Mouse (Mus musculus): ENCODE measurements around the gene Clip1. TPM values are rescaled to one million over a fixed set of nuclear protein-coding genes. Genes with fewer than 3 reads are reported as not detected.

Clip1 gene
- polyA plus RNA-seq, 1 experiment = 17.1 TPM

DNA sequence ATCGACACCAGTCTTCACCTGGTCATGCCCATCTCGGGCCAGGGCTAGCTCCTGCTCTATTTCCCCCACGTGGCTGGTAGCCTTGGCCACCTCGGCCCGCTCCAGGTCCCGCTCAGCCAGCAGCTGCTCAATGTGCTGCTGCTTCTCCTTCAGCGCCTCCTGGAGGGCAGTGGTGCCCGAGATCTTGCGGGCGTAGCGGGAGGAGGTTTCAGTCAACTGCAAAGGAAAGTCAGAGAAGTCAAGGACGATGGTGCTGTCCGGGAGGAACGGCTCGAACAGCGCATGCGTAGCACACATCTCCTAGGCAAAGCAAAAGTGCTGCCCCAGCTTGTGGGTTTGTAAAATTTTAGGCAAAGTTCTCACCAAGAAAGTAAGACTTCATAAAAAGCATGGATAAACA, 42.0 kb downstream of the Clip1 start:
- Histone ChIP-seq H3K36me3 (ENCODE audit: control insufficient read depth, insufficient read depth, low read length) (peaks cover 14% of the 10 kb centered on the region), H3K27me3 (ENCODE audit: control insufficient read depth, insufficient read depth, low read length) (no peaks in the 10 kb centered on the region), H3K27ac (ENCODE audit: control insufficient read depth, insufficient read depth, low read length) (no peak overlapping the region), H3K4me1 (replicated peaks; ENCODE audit: control insufficient read depth, insufficient read depth, low read length) (no peaks in the 10 kb centered on the region), H3K4me3 (ENCODE audit: control insufficient read depth, insufficient read depth, low read length) (no peak overlapping the region)
- WGBS = 98% methylated on average over 17 of the region's 17 CpGs
- TF ChIP-seq POLR2A (IDR thresholded peaks at IDR 0.05; ENCODE audit: control insufficient read depth, extremely low read depth, insufficient read depth, low read length, poor library complexity) = no peak
- TF ChIP-seq CTCF (IDR thresholded peaks at IDR 0.05; ENCODE audit: borderline replicate concordance, control insufficient read depth, extremely low read depth, insufficient read depth, low read length, poor library complexity) = no peak
- DNase-seq = no peak

DNA sequence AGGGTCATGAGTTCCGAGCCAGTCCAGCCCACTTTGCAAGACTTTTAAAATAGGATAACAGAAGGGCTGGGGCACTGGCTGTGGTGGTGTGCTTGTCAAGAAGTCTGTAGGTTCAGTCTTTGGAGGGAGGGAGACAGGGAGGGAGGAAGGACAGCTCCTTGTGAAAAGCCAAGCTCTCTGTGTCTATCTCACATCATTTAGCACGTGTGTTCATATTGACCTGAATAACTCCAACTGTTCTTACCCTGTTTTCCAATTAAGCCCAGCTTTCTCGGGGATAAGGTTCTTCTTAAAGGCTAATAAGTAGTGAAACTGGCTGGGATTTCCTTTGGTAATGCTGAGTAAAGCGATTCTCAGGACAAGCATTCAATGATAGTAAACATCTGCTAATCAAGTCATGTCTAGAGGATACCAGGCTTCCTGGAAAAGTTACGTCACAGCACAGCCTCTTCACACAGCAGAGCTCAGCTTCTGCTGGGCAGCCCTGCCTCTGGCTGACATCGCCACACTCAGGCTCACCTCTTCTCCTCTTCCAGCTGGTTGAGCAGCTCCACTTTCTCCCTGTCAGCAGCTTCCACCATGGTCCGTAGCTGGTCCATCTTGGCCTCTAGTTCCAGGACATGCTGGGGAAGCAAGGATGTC, 43.0 kb downstream of the Clip1 start:
- WGBS = 94% methylated on average over 7 of the region's 7 CpGs
- H3K27me3 ChIP-seq (ENCODE audit: control insufficient read depth, insufficient read depth, low read length) = no peaks in the 10 kb centered on the region
- no peak for DNase-seq
- H3K27ac ChIP-seq (ENCODE audit: control insufficient read depth, insufficient read depth, low read length) = no peak overlapping the region
- TF ChIP-seq CTCF (IDR thresholded peaks at IDR 0.05; ENCODE audit: borderline replicate concordance, control insufficient read depth, extremely low read depth, insufficient read depth, low read length, poor library complexity) (no peak), POLR2A (IDR thresholded peaks at IDR 0.05; ENCODE audit: control insufficient read depth, extremely low read depth, insufficient read depth, low read length, poor library complexity) (no peak)
- H3K4me1 ChIP-seq (replicated peaks; ENCODE audit: control insufficient read depth, insufficient read depth, low read length) = no peaks in the 10 kb centered on the region
- no peak overlapping the region for H3K4me3 ChIP-seq (ENCODE audit: control insufficient read depth, insufficient read depth, low read length)
- peaks cover 9% of the 10 kb centered on the region for H3K36me3 ChIP-seq (ENCODE audit: control insufficient read depth, insufficient read depth, low read length)

DNA sequence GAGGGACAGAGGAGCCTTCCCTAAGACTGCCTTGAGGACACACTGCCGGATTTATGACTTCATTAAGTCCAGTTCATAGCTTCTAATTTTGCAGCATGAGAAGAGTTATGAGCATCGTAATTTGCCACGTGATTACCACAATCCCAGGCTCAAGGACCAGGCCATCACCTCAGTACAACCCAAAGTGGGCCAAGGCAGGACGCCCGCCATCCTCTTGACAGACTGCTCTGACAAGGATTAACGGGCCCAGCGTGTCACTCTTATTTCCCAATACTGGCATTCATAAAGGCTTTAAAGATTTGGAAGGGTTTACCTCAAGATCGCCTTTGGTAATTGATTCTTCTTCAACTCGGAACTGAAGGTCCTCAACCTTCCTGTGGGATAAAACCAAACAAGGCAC, 44.2 kb downstream of the Clip1 start:
- DNase-seq = no peak
- no peaks in the 10 kb centered on the region for H3K27me3 ChIP-seq (ENCODE audit: control insufficient read depth, insufficient read depth, low read length)
- H3K27ac ChIP-seq (ENCODE audit: control insufficient read depth, insufficient read depth, low read length) = no peak overlapping the region
- H3K4me3 ChIP-seq (ENCODE audit: control insufficient read depth, insufficient read depth, low read length) = no peak overlapping the region
- H3K4me1 ChIP-seq (replicated peaks; ENCODE audit: control insufficient read depth, insufficient read depth, low read length) = no peaks in the 10 kb centered on the region
- H3K36me3 ChIP-seq (ENCODE audit: control insufficient read depth, insufficient read depth, low read length) = peaks cover 7% of the 10 kb centered on the region
- WGBS = 96% methylated on average over 9 of the region's 9 CpGs
- TF ChIP-seq CTCF (IDR thresholded peaks at IDR 0.05; ENCODE audit: borderline replicate concordance, control insufficient read depth, extremely low read depth, insufficient read depth, low read length, poor library complexity) = no peak
- no peak for TF ChIP-seq POLR2A (IDR thresholded peaks at IDR 0.05; ENCODE audit: control insufficient read depth, extremely low read depth, insufficient read depth, low read length, poor library complexity)

DNA sequence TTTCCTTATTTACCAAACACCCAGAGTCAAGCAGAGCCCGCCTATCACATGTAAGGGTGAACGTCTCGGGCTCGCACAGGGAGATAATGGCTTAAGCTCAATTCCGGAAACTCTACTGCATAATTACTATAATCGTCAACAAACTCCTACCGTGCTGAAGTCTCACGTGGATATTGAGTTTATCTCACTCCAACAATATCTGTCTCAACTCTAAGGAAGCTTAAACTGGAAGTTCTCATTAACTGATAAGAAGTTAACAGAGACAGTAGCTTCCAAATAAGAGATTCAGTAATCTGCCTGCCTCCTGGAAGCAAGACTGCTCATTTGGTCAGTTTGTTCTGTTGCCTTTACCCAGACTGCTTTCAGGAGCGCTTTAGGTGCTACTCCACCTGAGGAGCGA, 53.2 kb downstream of the Clip1 start:
- H3K27me3 ChIP-seq (ENCODE audit: control insufficient read depth, insufficient read depth, low read length) = no peaks in the 10 kb centered on the region
- H3K27ac ChIP-seq (ENCODE audit: control insufficient read depth, insufficient read depth, low read length) = no peak overlapping the region
- DNase-seq = no peak
- no peaks in the 10 kb centered on the region for H3K4me1 ChIP-seq (replicated peaks; ENCODE audit: control insufficient read depth, insufficient read depth, low read length)
- peaks cover 6% of the 10 kb centered on the region; the same call in 1 of the 2 replicates for H3K36me3 ChIP-seq (ENCODE audit: control insufficient read depth, insufficient read depth, low read length)
- 97% methylated on average over 10 of the region's 10 CpGs for WGBS
- TF ChIP-seq CTCF (IDR thresholded peaks at IDR 0.05; ENCODE audit: borderline replicate concordance, control insufficient read depth, extremely low read depth, insufficient read depth, low read length, poor library complexity) (no peak), POLR2A (IDR thresholded peaks at IDR 0.05; ENCODE audit: control insufficient read depth, extremely low read depth, insufficient read depth, low read length, poor library complexity) (no peak)
- no peak overlapping the region for H3K4me3 ChIP-seq (ENCODE audit: control insufficient read depth, insufficient read depth, low read length)

DNA sequence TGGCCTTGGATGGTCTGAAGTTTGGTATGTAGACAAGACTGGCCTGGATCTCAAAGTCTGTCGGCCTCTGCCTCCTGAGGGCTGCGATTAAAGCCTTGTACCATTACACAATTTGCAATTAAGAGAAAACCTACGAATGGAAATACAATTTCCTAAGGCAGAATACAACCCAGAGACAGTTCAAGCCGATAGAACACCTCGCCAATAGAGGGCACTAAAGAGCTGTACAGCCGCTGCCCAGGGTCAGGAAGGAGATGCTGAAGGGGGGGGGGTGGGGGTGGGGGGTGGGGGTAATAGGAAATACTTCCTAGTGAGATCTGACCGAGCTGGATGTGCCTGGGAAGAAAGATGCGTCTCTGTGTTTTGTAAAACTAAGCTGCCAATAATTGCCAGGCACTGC, 57.8 kb downstream of the Clip1 start:
- TF ChIP-seq POLR2A (IDR thresholded peaks at IDR 0.05; ENCODE audit: control insufficient read depth, extremely low read depth, insufficient read depth, low read length, poor library complexity) (no peak), CTCF (IDR thresholded peaks at IDR 0.05; ENCODE audit: borderline replicate concordance, control insufficient read depth, extremely low read depth, insufficient read depth, low read length, poor library complexity) (no peak)
- 21% methylated on average over 8 of the region's 8 CpGs for WGBS

DNA sequence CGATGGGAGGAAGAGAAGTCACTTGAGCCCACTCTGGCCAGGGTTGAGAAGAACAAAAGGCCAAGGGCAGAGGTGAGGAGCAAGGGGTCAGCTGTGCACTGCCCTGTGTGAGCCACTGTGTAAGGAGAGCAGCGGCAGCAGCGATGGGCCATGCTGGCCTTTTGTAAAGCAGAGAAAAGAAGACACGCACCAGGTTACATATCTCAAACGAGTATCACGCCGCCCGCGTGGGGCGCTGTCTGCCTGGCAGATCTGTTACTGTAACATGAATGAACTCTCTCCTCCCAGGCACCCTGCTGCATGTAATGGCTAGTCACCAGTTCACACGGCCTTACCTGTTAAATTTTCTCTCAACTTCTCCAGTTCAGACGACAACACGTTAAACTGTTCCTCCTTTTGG, 62.0 kb downstream of the Clip1 start:
- WGBS = 97% methylated on average over 13 of the region's 13 CpGs

More for the DNA sequence above, 57.8 kb downstream of the Clip1 start:
- Histone ChIP-seq H3K27ac (ENCODE audit: control insufficient read depth, insufficient read depth, low read length) (no peak overlapping the region), H3K36me3 (ENCODE audit: control insufficient read depth, insufficient read depth, low read length) (peaks cover 9% of the 10 kb centered on the region; the same call in 1 of the 2 replicates), H3K27me3 (ENCODE audit: control insufficient read depth, insufficient read depth, low read length) (no peaks in the 10 kb centered on the region), H3K4me1 (replicated peaks; ENCODE audit: control insufficient read depth, insufficient read depth, low read length) (no peaks in the 10 kb centered on the region), H3K4me3 (ENCODE audit: control insufficient read depth, insufficient read depth, low read length) (no peak overlapping the region)
- DNase-seq = peak; percentile 66

More for the DNA sequence above, 62.0 kb downstream of the Clip1 start:
- TF ChIP-seq CTCF (IDR thresholded peaks at IDR 0.05; ENCODE audit: borderline replicate concordance, control insufficient read depth, extremely low read depth, insufficient read depth, low read length, poor library complexity) (no peak), POLR2A (IDR thresholded peaks at IDR 0.05; ENCODE audit: control insufficient read depth, extremely low read depth, insufficient read depth, low read length, poor library complexity) (no peak)
- Histone ChIP-seq H3K4me1 (replicated peaks; ENCODE audit: control insufficient read depth, insufficient read depth, low read length) (no peaks in the 10 kb centered on the region), H3K27ac (ENCODE audit: control insufficient read depth, insufficient read depth, low read length) (no peak overlapping the region), H3K36me3 (ENCODE audit: control insufficient read depth, insufficient read depth, low read length) (peaks cover 8% of the 10 kb centered on the region), H3K27me3 (ENCODE audit: control insufficient read depth, insufficient read depth, low read length) (no peaks in the 10 kb centered on the region), H3K4me3 (ENCODE audit: control insufficient read depth, insufficient read depth, low read length) (no peak overlapping the region)
- no peak for DNase-seq

Measured in thymus, adult 2 months (tissue).